Mouse (Mus musculus) CD8-positive naive resting alpha-beta T cell, adult 57 days (primary cell): ENCODE data around the gene Olfr1418. TPM values are rescaled to one million over a fixed set of nuclear protein-coding genes. Genes with fewer than 3 reads are reported as not detected.

Source experiments
- total RNA-seq: library from RNA; stranded (reverse); gene quantifications from one replicate; pipeline ENCODE4 v1.2.4, GENCODE M21; 2023

The Olfr1418 gene
- total RNA-seq, result not detected

DNA sequence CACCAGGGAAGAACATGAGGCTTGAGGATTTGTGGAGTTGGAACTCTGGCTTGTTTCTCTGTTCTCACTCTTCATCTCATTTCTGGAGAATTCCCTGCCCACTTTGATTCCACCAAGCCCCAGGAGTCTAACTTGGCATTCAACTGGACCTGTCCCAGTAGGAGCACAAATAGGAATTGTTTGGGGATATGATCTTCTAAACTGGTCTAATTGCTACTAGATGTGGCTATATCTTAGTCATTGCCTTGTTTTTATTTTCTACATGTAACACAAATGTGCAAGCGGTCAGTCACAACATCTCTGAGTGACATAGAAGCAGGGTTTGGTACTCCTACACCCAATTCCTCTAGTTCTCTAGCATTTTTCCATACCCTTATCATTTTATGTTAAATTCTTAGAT lies at the start of gene Olfr1418:
TSS of gene Olfr1418 (minus strand) at position 101 of the 400 bp plus-strand sequence.

DNA sequence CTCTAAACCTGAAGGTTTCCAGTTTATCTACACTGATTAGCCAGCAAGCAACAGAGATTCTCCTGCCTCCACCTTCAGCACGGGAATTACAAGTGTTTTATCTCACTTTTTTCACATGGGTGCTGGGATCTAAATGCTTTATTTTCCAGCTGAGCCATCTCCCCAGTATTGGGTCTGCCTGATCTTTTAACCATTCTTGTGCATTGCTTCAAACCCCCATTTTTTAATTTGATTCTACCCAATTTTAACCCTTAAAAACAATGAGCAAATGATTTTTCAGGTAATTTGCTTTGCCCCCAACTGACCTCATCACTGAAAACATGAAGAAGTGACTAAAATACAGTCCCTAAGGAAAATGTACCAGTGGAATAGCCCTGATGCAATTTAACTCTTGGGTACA lies 25.4 kb upstream of the Olfr1418 start, which contains the start of gene Olfr1420:
TSS of gene Olfr1420 (plus strand) at position 301 of the 400 bp plus-strand sequence.

DNA sequence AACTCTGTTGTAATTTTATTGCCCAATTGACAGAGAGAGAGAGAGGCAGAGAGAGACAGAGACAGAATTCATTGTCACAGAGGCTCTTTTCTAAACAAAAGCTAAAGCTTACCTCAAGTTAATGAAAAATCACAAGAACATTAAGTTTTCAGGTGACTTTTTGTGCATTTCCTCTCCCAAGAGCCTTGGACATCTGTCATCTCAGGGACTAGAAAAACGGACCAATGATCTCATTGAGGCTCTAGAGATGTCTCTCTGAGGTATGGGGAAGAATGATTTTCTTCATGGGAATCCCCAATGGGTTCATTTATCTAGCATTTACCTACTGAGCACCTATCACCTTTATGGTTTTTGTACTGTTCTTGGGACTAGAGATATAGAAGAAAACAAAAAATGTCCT lies 14.1 kb upstream of the Olfr1418 start, which contains the start of gene Olfr1419:
TSS of gene Olfr1419 (minus strand) at position 101 of the 400 bp plus-strand sequence.

DNA sequence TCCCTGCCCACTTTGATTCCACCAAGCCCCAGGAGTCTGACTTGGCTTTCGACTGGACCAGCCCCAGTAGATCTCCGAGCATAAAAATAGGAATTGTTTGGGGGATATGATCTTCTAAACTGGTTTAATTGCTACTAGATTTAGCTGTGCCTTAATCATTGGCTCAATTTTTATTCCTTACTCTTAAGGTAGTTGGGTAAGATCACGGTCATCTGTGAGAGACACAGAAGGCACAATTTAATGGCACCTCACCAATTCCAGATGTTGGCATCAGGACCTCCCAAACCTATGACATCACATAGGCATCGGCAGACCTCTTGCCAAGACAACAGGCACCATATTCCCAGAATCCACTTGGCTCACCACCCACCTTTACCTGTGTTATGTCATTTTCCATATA lies 21.7 kb downstream of the Olfr1418 start, which contains the start of gene Olfr1417:
TSS of gene Olfr1417 (minus strand) at position 101 of the 400 bp plus-strand sequence.

DNA sequence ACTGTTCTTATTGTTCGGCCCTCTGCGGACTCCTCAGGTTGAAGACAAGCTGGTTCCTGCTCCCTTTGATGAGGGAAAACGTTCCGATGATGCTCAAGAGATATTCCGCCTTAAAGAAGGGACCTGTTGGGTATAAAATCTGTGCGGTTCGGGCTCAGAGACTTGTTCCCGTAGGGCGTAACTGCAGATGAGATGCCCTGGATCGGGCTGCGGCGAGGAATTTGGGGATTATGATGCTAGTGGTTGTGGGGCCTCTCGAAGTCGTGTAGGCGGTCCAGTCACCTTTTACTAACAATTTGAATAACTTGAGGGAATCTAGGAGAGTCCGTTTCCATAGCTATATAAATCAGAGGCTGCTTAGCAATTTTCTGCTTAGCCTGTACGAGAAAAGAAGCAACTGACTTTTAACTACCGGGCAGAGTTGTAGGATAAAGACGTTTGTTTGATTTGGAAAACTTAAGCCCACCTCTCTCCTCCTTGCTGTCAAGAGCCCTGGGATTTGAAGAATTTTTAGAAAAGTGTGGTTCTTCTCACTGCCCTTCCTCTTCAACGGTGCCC lies 41.6 kb downstream of the Olfr1418 start, which contains the start of gene Stx3:
TSS of gene Stx3 (minus strand) at position 261 of the 558 bp plus-strand sequence.

Other genes with a start within 250 kb of the Olfr1418 start
- not detected for gene Ms4a2, start 237.3 kb downstream of the Olfr1418 start, total RNA-seq
- not detected for gene Ms4a3, start 220.2 kb downstream of the Olfr1418 start, total RNA-seq
- gene Oosp2, start 200.5 kb downstream of the Olfr1418 start, total RNA-seq, result not detected
- not detected for gene Oosp1, start 169.9 kb downstream of the Olfr1418 start, total RNA-seq
- not detected for gene Oosp3, start 164.0 kb downstream of the Olfr1418 start, total RNA-seq
- not detected for gene Gif, start 113.5 kb downstream of the Olfr1418 start, total RNA-seq
- 22.5 TPM for gene Mrpl16, start 90.7 kb downstream of the Olfr1418 start, total RNA-seq
- 7.5 TPM for gene Stx3, start 41.7 kb downstream of the Olfr1418 start, total RNA-seq
- not detected for gene Olfr1417, start 21.8 kb downstream of the Olfr1418 start, total RNA-seq
- not detected for gene Olfr1419, start 14.0 kb upstream of the Olfr1418 start, total RNA-seq
- gene Olfr1420, start 25.5 kb upstream of the Olfr1418 start, total RNA-seq, result not detected
- gene Patl1, start 51.3 kb upstream of the Olfr1418 start, total RNA-seq, result 47.1 TPM
- gene Osbp, start 104.9 kb upstream of the Olfr1418 start, total RNA-seq, result 40.1 TPM
- not detected for gene Olfr1423, start 180.3 kb upstream of the Olfr1418 start, total RNA-seq
- gene Olfr1424, start 201.6 kb upstream of the Olfr1418 start, total RNA-seq, result not detected
- not detected for gene Olfr1425, start 216.7 kb upstream of the Olfr1418 start, total RNA-seq
- not detected for gene Olfr1426, start 230.9 kb upstream of the Olfr1418 start, total RNA-seq
- not detected for gene Olfr1427, start 242.3 kb upstream of the Olfr1418 start, total RNA-seq